Mouse (Mus musculus): ENCODE data around the gene Sf3a3. TPM values are rescaled to one million over a fixed set of nuclear protein-coding genes. Genes with fewer than 3 reads are reported as not detected.

The Sf3a3 gene
- total RNA-seq, 4 experiments from 2014 or later, result 9.5 to 12.8 (median 10.2) TPM

- DNase-seq (ENCODE audit: low spot score in 2 of 2), result no peak
Measured at GRCm38 (mm10) chr4:124773995-124774394, 59.4 kb downstream of the Sf3a3 start.

GRCm38 (mm10) chr4:124774429-124774828 is 59.9 kb downstream of the Sf3a3 start:
- no peak for DNase-seq (ENCODE audit: low spot score in 2 of 2)

- DNase-seq (ENCODE audit: low spot score in 2 of 2), result no peak
Measured at GRCm38 (mm10) chr4:124781361-124781760, 66.8 kb downstream of the Sf3a3 start.

Small RNA genes lying within 50 kb of the gene (microRNA-seq; reads per million reads assigned to microRNA genes)
- gene Gm24721 (not detected), gene Mir697 (not detected), gene Mir698 (not detected)

Other genes with a start within 250 kb of the Sf3a3 start
- not detected for gene 3100002H09Rik, start 104.0 kb upstream of the Sf3a3 start, total RNA-seq (2022)
- under 1 TPM; 0.19 to 0.34 (median 0.28) TPM for gene Pou3f1, start 58.0 kb upstream of the Sf3a3 start, total RNA-seq (2022)
- gene Utp11, start 21.2 kb upstream of the Sf3a3 start, total RNA-seq (2022), result 10 to 100 TPM; 14.0 to 20.8 (median 18.7) TPM
- gene Fhl3, start 14.1 kb upstream of the Sf3a3 start, total RNA-seq (2022), result 100 to 1,000 TPM; 240 to 437 (median 328) TPM
- gene Inpp5b, start 27.1 kb downstream of the Sf3a3 start, total RNA-seq (2022), result 10 to 100 TPM in 1 of 4 experiments, 1 to 10 TPM in 3; 6.0 to 10.8 (median 6.3) TPM
- 10 to 100 TPM; 12.9 to 16.0 (median 15.0) TPM for gene Mtf1, start 87.3 kb downstream of the Sf3a3 start, total RNA-seq (2022)
- 10 to 100 TPM; 10.4 to 15.0 (median 12.0) TPM for gene Yrdc, start 135.9 kb downstream of the Sf3a3 start, total RNA-seq (2022)
- 10 to 100 TPM; 23.7 to 31.3 (median 25.2) TPM for gene 1110065P20Rik, start 136.4 kb downstream of the Sf3a3 start, total RNA-seq (2022)
- gene Maneal, start 147.4 kb downstream of the Sf3a3 start, total RNA-seq (2022), result under 1 TPM; 0.19 to 0.54 (median 0.40) TPM
- gene Epha10, start 166.1 kb downstream of the Sf3a3 start, total RNA-seq (2022), result not detected
- gene 9930104L06Rik, start 222.3 kb downstream of the Sf3a3 start, total RNA-seq (2022), result 1 to 10 TPM; 5.6 to 9.4 (median 7.8) TPM
- under 1 TPM; 0.24 to 0.51 (median 0.28) TPM for gene Cdca8, start 224.5 kb downstream of the Sf3a3 start, total RNA-seq (2022)

Measured in gastrocnemius, adult 8-10 months (tissue).